Mouse (Mus musculus) liver, embryonic 14.5 days (tissue): ENCODE measurements around the gene Adamts9.

Experiments
- CTCF ChIP-seq: IDR thresholded peaks from 2 replicates; pipeline ENCODE4 v1.5.1; 2016; ENCODE audit warnings: antibody characterized with exemption, low read depth, control low read depth
- EP300 ChIP-seq: IDR thresholded peaks from 2 replicates; pipeline ENCODE4 v1.6.1; 2016; ENCODE audit warnings: antibody characterized with exemption, low read depth

- TF ChIP-seq CTCF (no peak), EP300 (no peak)
These were observed 187.5 kb downstream of the Adamts9 start for GRCm38 (mm10) chr6:92755826-92756225.
